Mouse (Mus musculus): ENCODE measurements around the gene Uhrf1bp1. TPM values are rescaled to one million over a fixed set of nuclear protein-coding genes. Genes with fewer than 3 reads are reported as not detected.
"Not testable (repeated sequence)": the region's sequence is repeated elsewhere in the genome, so short reads cannot be mapped to it uniquely, and the experiment has no call there.

Gene Uhrf1bp1
- polyA plus RNA-seq, 1 experiment from 2014 or later: 2.4 TPM

GRCm38 (mm10) chr17:27827511-27827910, 28.7 kb upstream of the Uhrf1bp1 start:
- H3K9me3 ChIP-seq (replicated peaks; ENCODE audit: control insufficient read depth, low read length): no peaks in the 10 kb centered on the region
- H3K4me1 ChIP-seq (ENCODE audit: control insufficient read depth, insufficient read depth, low read length): peaks cover 3% of the 10 kb centered on the region; the same call in 1 of the 2 replicates
- H3K27ac ChIP-seq (ENCODE audit: low read length): no peak overlapping the region
- 46% methylated on average over 6 of the region's 6 CpGs for WGBS
- H3K4me2 ChIP-seq (ENCODE audit: low read depth, low read length): no peak overlapping the region
- H3K36me3 ChIP-seq (ENCODE audit: control insufficient read depth, insufficient read depth): no peaks in the 10 kb centered on the region
- ATAC-seq (replicated peaks; ENCODE audit: extremely low read depth, insufficient read depth, low FRiP score): no peak
- no peaks in the 10 kb centered on the region for H3K27me3 ChIP-seq (ENCODE audit: control insufficient read depth, insufficient read depth, low read length)
- no peak overlapping the region for H3K9ac ChIP-seq (ENCODE audit: low read length)
- no peak overlapping the region for H3K4me3 ChIP-seq (ENCODE audit: low read length)

- H3K36me3 ChIP-seq (ENCODE audit: control insufficient read depth, insufficient read depth): no peaks in the 10 kb centered on the region
- H3K27ac ChIP-seq (ENCODE audit: low read length): no peak overlapping the region
- no peak overlapping the region for H3K4me3 ChIP-seq (ENCODE audit: low read length)
- no peak overlapping the region for H3K4me2 ChIP-seq (ENCODE audit: low read depth, low read length)
- ATAC-seq (replicated peaks; ENCODE audit: extremely low read depth, insufficient read depth, low FRiP score): no peak
- no peaks in the 10 kb centered on the region; the same call in 1 of the 2 replicates for H3K27me3 ChIP-seq (ENCODE audit: control insufficient read depth, insufficient read depth, low read length)
- H3K9me3 ChIP-seq (replicated peaks; ENCODE audit: control insufficient read depth, low read length): no peaks in the 10 kb centered on the region
- peaks cover 3% of the 10 kb centered on the region; the same call in 1 of the 2 replicates for H3K4me1 ChIP-seq (ENCODE audit: control insufficient read depth, insufficient read depth, low read length)
- no peak overlapping the region for H3K9ac ChIP-seq (ENCODE audit: low read length)
- 54% methylated on average over 7 of the region's 7 CpGs for WGBS
Measured at GRCm38 (mm10) chr17:27830411-27830810, 25.8 kb upstream of the Uhrf1bp1 start.

- Histone ChIP-seq H3K4me1 (ENCODE audit: control insufficient read depth, insufficient read depth, low read length) (peaks cover 13% of the 10 kb centered on the region), H3K4me2 (ENCODE audit: low read depth, low read length) (peak within 1 kb of the TSS; percentile 96; the same call in 1 of the 2 replicates)
- H3K27ac ChIP-seq (ENCODE audit: low read length); H3K9me3 ChIP-seq (replicated peaks; ENCODE audit: control insufficient read depth, low read length); H3K27me3 ChIP-seq (ENCODE audit: control insufficient read depth, insufficient read depth, low read length); H3K4me3 ChIP-seq (ENCODE audit: low read length); ATAC-seq (replicated peaks; ENCODE audit: extremely low read depth, insufficient read depth, low FRiP score); H3K9ac ChIP-seq (ENCODE audit: low read length); H3K36me3 ChIP-seq (ENCODE audit: control insufficient read depth, insufficient read depth): not testable (repeated sequence)
- 58% methylated on average over 3 of the region's 4 CpGs for WGBS
Measured at GRCm38 (mm10) chr17:27837850-27838249, 18.4 kb upstream of the Uhrf1bp1 start, which contains the start of gene Snrpc. Gene Snrpc (plus strand): TSS chr17:27838150.

GRCm38 (mm10) chr17:27839469-27840252, 16.6 kb upstream of the Uhrf1bp1 start:
- H3K9me3 ChIP-seq (replicated peaks; ENCODE audit: control insufficient read depth, low read length): no peaks in the 10 kb centered on the region
- H3K4me2 ChIP-seq (ENCODE audit: low read depth, low read length): peak overlapping the region; percentile 96
- no peaks in the 10 kb centered on the region; the same call in 1 of the 2 replicates for H3K27me3 ChIP-seq (ENCODE audit: control insufficient read depth, insufficient read depth, low read length)
- H3K9ac ChIP-seq (ENCODE audit: low read length): peak overlapping the region; percentile 89
- peaks cover 13% of the 10 kb centered on the region for H3K4me1 ChIP-seq (ENCODE audit: control insufficient read depth, insufficient read depth, low read length)
- 2% methylated on average over 35 of the region's 35 CpGs for WGBS
- peak overlapping the region; percentile 56 for H3K27ac ChIP-seq (ENCODE audit: low read length)
- peaks cover 17% of the 10 kb centered on the region for H3K36me3 ChIP-seq (ENCODE audit: control insufficient read depth, insufficient read depth)
- peak overlapping the region; percentile 83 for H3K4me3 ChIP-seq (ENCODE audit: low read length)
- peak; percentile 99 for ATAC-seq (replicated peaks; ENCODE audit: extremely low read depth, insufficient read depth, low FRiP score)

- H3K9ac ChIP-seq (ENCODE audit: low read length): no peak overlapping the region
- H3K9me3 ChIP-seq (replicated peaks; ENCODE audit: control insufficient read depth, low read length): no peaks in the 10 kb centered on the region
- 92% methylated on average over 1 of the region's 1 CpGs for WGBS
- no peak for ATAC-seq (replicated peaks; ENCODE audit: extremely low read depth, insufficient read depth, low FRiP score)
- H3K27ac ChIP-seq (ENCODE audit: low read length): no peak overlapping the region
- no peak overlapping the region for H3K4me3 ChIP-seq (ENCODE audit: low read length)
- H3K27me3 ChIP-seq (ENCODE audit: control insufficient read depth, insufficient read depth, low read length): no peaks in the 10 kb centered on the region
- peaks cover 4% of the 10 kb centered on the region; the same call in 1 of the 2 replicates for H3K4me1 ChIP-seq (ENCODE audit: control insufficient read depth, insufficient read depth, low read length)
- no peak overlapping the region for H3K4me2 ChIP-seq (ENCODE audit: low read depth, low read length)
- H3K36me3 ChIP-seq (ENCODE audit: control insufficient read depth, insufficient read depth): peaks cover 54% of the 10 kb centered on the region
Measured at GRCm38 (mm10) chr17:27848351-27848750, 7.9 kb upstream of the Uhrf1bp1 start.

GRCm38 (mm10) chr17:27851076-27851475, 5.2 kb upstream of the Uhrf1bp1 start:
- Histone ChIP-seq H3K4me2 (ENCODE audit: low read depth, low read length) (no peak overlapping the region), H3K9ac (ENCODE audit: low read length) (no peak overlapping the region), H3K9me3 (replicated peaks; ENCODE audit: control insufficient read depth, low read length) (no peaks in the 10 kb centered on the region), H3K4me1 (ENCODE audit: control insufficient read depth, insufficient read depth, low read length) (peaks cover 4% of the 10 kb centered on the region; the same call in 1 of the 2 replicates), H3K27ac (ENCODE audit: low read length) (no peak overlapping the region), H3K36me3 (ENCODE audit: control insufficient read depth, insufficient read depth) (peaks cover 39% of the 10 kb centered on the region), H3K27me3 (ENCODE audit: control insufficient read depth, insufficient read depth, low read length) (no peaks in the 10 kb centered on the region), H3K4me3 (ENCODE audit: low read length) (no peak overlapping the region)
- WGBS: 21% methylated on average over 3 of the region's 3 CpGs
- ATAC-seq (replicated peaks; ENCODE audit: extremely low read depth, insufficient read depth, low FRiP score): no peak

- peaks cover 12% of the 10 kb centered on the region for H3K4me1 ChIP-seq (ENCODE audit: control insufficient read depth, insufficient read depth, low read length)
- 1% methylated on average over 52 of the region's 52 CpGs for WGBS
- H3K4me3 ChIP-seq (ENCODE audit: low read length): peak overlapping the region; percentile 67
- peak overlapping the region; percentile 78 for H3K9ac ChIP-seq (ENCODE audit: low read length)
- no peaks in the 10 kb centered on the region for H3K9me3 ChIP-seq (replicated peaks; ENCODE audit: control insufficient read depth, low read length)
- ATAC-seq (replicated peaks; ENCODE audit: extremely low read depth, insufficient read depth, low FRiP score): peak; percentile 77
- peak overlapping the region; percentile 52 for H3K27ac ChIP-seq (ENCODE audit: low read length)
- no peaks in the 10 kb centered on the region for H3K27me3 ChIP-seq (ENCODE audit: control insufficient read depth, insufficient read depth, low read length)
- H3K4me2 ChIP-seq (ENCODE audit: low read depth, low read length): peak overlapping the region; percentile 90
- H3K36me3 ChIP-seq (ENCODE audit: control insufficient read depth, insufficient read depth): peaks cover 10% of the 10 kb centered on the region
Measured at GRCm38 (mm10) chr17:27856798-27857648, 782 bp downstream of the Uhrf1bp1 start.

GRCm38 (mm10) chr17:27857649-27858475, 1.6 kb downstream of the Uhrf1bp1 start:
- Histone ChIP-seq H3K27ac (ENCODE audit: low read length) (no peak overlapping the region; the same call in 1 of the 2 replicates), H3K27me3 (ENCODE audit: control insufficient read depth, insufficient read depth, low read length) (no peaks in the 10 kb centered on the region), H3K36me3 (ENCODE audit: control insufficient read depth, insufficient read depth) (peaks cover 3% of the 10 kb centered on the region; the same call in 1 of the 2 replicates), H3K9ac (ENCODE audit: low read length) (peak overlapping the region; percentile 78), H3K9me3 (replicated peaks; ENCODE audit: control insufficient read depth, low read length) (no peaks in the 10 kb centered on the region), H3K4me1 (ENCODE audit: control insufficient read depth, insufficient read depth, low read length) (peaks cover 12% of the 10 kb centered on the region), H3K4me2 (ENCODE audit: low read depth, low read length) (peak overlapping the region; percentile 90), H3K4me3 (ENCODE audit: low read length) (peak overlapping the region; percentile 67)
- no peak for ATAC-seq (replicated peaks; ENCODE audit: extremely low read depth, insufficient read depth, low FRiP score)
- WGBS: 34% methylated on average over 11 of the region's 11 CpGs
